In the genomic region with DNA sequence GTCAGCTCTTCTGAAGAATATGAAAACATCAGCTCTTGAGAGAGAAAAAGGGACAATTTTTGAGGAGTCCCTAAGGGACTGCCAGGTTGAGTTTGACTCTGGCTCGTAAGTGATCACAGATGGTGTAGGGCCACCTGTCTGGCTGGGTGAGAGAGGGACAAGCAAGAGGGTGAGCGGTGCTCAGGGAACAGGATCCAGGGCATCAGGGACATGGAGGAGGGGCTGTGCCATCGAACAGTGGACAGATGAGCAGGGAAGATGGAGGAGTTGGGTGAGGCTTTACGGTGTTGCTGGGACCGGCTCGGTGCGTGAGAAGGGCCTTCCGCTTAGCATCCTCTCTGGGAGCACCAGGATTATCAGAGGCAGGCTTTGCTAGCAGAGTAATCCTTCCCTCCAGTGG, we compare ENCODE assay signal across 13 mouse cellular contexts. TPM values are rescaled to one million over a fixed set of nuclear protein-coding genes. Genes with fewer than 3 reads are reported as not detected.
DNase-seq lines count a peak whose midpoint lies in the region; ATAC-seq and TF ChIP-seq lines count a peak whose summit lies in the region.
"Had no signal": no experiment of that assay in that cellular context is flagged by ENCODE, and none has a peak within 500 bp of the region (broad histone marks: within the 10 kb centered on the region; RNA-seq: fewer than 3 reads in every experiment).

No protein-coding gene starts in this region.

- no peak for TF ChIP-seq CTCF in layer of hippocampus, adult 2 months (conservative IDR thresholded peaks at IDR 0.05)
- no peak for TF ChIP-seq CTCF in gastrocnemius, adult 2 months (IDR thresholded peaks at IDR 0.05)

- H3K9me3 ChIP-seq in midbrain, embryonic 16.5 days (replicated peaks; ENCODE audit: control insufficient read depth, low read length, poor library complexity, severe bottlenecking): no peaks in the 10 kb centered on the region
- H3K9me3 ChIP-seq: embryonic facial prominence, embryonic 10.5 days; heart, embryonic 13.5 days had no signal

- peak overlapping the region; percentile 2 for H3K9ac ChIP-seq in midbrain, embryonic 16.5 days (ENCODE audit: low read depth, low read length)
- H3K9ac ChIP-seq: heart, embryonic 13.5 days had no signal

- H3K36me3 ChIP-seq in midbrain, embryonic 16.5 days (ENCODE audit: control insufficient read depth, insufficient read depth, low read length): no peaks in the 10 kb centered on the region
- H3K36me3 ChIP-seq: embryonic facial prominence, embryonic 10.5 days; heart, embryonic 13.5 days had no signal

- H3K27me3 ChIP-seq in midbrain, embryonic 16.5 days (ENCODE audit: control insufficient read depth, insufficient read depth, low read depth, low read length): no peaks in the 10 kb centered on the region

- ATAC-seq in midbrain, embryonic 16.5 days: no peak
- ATAC-seq: Patski had no signal

- H3K4me2 ChIP-seq in midbrain, embryonic 16.5 days (ENCODE audit: low read length): peak overlapping the region; percentile 91
- H3K4me2 ChIP-seq: heart, embryonic 13.5 days had no signal

- DNase-seq in layer of hippocampus, adult 2 months (ENCODE audit: low spot score in 2 of 2): no peak
- no peak for DNase-seq in layer of hippocampus, postnatal 10 days (ENCODE audit: low spot score in 2 of 2)
- DNase-seq in cerebellum, adult 11-12 months: peak; percentile 84
- peak; percentile 85 for DNase-seq in cerebellum, adult 9-11 months
- DNase-seq in Muller cell, postnatal 12 days (ENCODE audit: inconsistent ontology term): no peak
- no peak for DNase-seq in gastrocnemius, adult 2 months
- DNase-seq: gastrocnemius, postnatal 10 days; lung, adult 2 months had no signal

- peak overlapping the region; percentile 98 for H3K27ac ChIP-seq in layer of hippocampus, adult 2 months
- peak overlapping the region; percentile 54 for H3K27ac ChIP-seq in midbrain, embryonic 16.5 days (ENCODE audit: low read length)
- H3K27ac ChIP-seq in gastrocnemius, adult 2 months: no peak overlapping the region
- H3K27ac ChIP-seq: embryonic facial prominence, embryonic 10.5 days; heart, embryonic 13.5 days; kidney, postnatal 0 days had no signal

- H3K4me3 ChIP-seq in layer of hippocampus, adult 2 months: peak overlapping the region; percentile 94
- H3K4me3 ChIP-seq in midbrain, embryonic 16.5 days (ENCODE audit: low read depth, low read length): peak overlapping the region; percentile 0; the same call in 1 of the 2 replicates
- H3K4me3 ChIP-seq in gastrocnemius, adult 2 months: no peak overlapping the region
- H3K4me3 ChIP-seq: embryonic facial prominence, embryonic 10.5 days; heart, embryonic 13.5 days had no signal

- intact Hi-C loops in gastrocnemius, adult 2 months (cut with DNase I): no loop called here

- WGBS in midbrain, embryonic 16.5 days: 52% methylated on average over 8 of the region's 8 CpGs

- peaks cover 40% of the 10 kb centered on the region for H3K4me1 ChIP-seq in midbrain, embryonic 16.5 days (ENCODE audit: control insufficient read depth, insufficient read depth, low read length)

RNA-seq across cellular contexts. Expression of gene Spock2, which starts 3.3 kb away (rescaled TPM):
- total RNA-seq in layer of hippocampus, adult 2 months (2021): 100 to 1,000 TPM; 476 to 514 TPM
- 100 to 1,000 TPM; 446 to 471 TPM for total RNA-seq in layer of hippocampus, postnatal 10 days (2021)
- polyA plus RNA-seq in midbrain, embryonic 16.5 days (2015; fragmentation: Nextera tagmentation; extraction: Ambion mirVana): 115 and 129 TPM in 2 replicates
- 1 to 10 TPM; 6.1 to 6.5 TPM for total RNA-seq in gastrocnemius, adult 2 months (2021)

Comparison
In these comparisons a context has a peak if more than half of its experiments do, and no peak if none do; other contexts are left out.
1. DNase-seq: peak in cerebellum, adult 11-12 months (single experiment) and cerebellum, adult 9-11 months (single experiment); none in layer of hippocampus, adult 2 months (0 of 2), layer of hippocampus, postnatal 10 days (0 of 2), Muller cell, postnatal 12 days (single experiment) and gastrocnemius, adult 2 months (single experiment).
2. RNA of gene Spock2, which starts 3.3 kb away (total RNA-seq): 476 to 514 TPM in layer of hippocampus, adult 2 months and 446 to 471 TPM in layer of hippocampus, postnatal 10 days; 6.1 to 6.5 TPM in gastrocnemius, adult 2 months; every median in the first group is over 10 times any median in the second.